Mouse (Mus musculus) gastrocnemius, adult 18-20 months (tissue): ENCODE results near the gene Ift46. TPM values are rescaled to one million over a fixed set of nuclear protein-coding genes. Genes with fewer than 3 reads are reported as not detected.
"Not testable (repeated sequence)": the region's sequence is repeated elsewhere in the genome, so short reads cannot be mapped to it uniquely, and the experiment has no call there.

ENCODE experiments used
- DNase-seq: peaks from one replicate; pipeline ENCODE4 v3.0.0; 2021; ENCODE audit warnings: low spot score
- total RNA-seq, 2 experiments: library from RNA; stranded (reverse); gene quantifications; 2 replicates each; pipeline ENCODE4 v1.2.3; 2021

Ift46 gene
- total RNA-seq, 2 experiments from 2014 or later: 23.3 to 27.5 TPM

- peak; percentile 77 for DNase-seq
These were observed 32.9 kb upstream of the Ift46 start, which contains the start of gene Phldb1 for GRCm38 (mm10) chr9:44734524-44735494. Phldb1 (minus strand) TSS chr9:44735198.

- no peak for DNase-seq
These were observed 31.8 kb upstream of the Ift46 start for GRCm38 (mm10) chr9:44735886-44736285.

GRCm38 (mm10) chr9:44736301-44736700 lies 31.4 kb upstream of the Ift46 start:
- DNase-seq: no peak

- peak; percentile 83 for DNase-seq
These were observed 30.3 kb upstream of the Ift46 start for GRCm38 (mm10) chr9:44737240-44737949.

GRCm38 (mm10) chr9:44740663-44741192 lies 27.0 kb upstream of the Ift46 start:
- no peak for DNase-seq

- no peak for DNase-seq
These were observed 22.3 kb upstream of the Ift46 start for GRCm38 (mm10) chr9:44745371-44745770.

- no peak for DNase-seq
These were observed 21.0 kb upstream of the Ift46 start for GRCm38 (mm10) chr9:44746666-44747065.

GRCm38 (mm10) chr9:44747341-44747740 lies 20.4 kb upstream of the Ift46 start:
- no peak for DNase-seq

- DNase-seq: peak; percentile 66
These were observed 19.2 kb upstream of the Ift46 start for GRCm38 (mm10) chr9:44748473-44748872.

GRCm38 (mm10) chr9:44760873-44761272 lies 6.8 kb upstream of the Ift46 start:
- no peak for DNase-seq

GRCm38 (mm10) chr9:44768029-44768394 lies 304 bp downstream of the Ift46 start:
- not testable (repeated sequence) for DNase-seq

- no peak for DNase-seq
These were observed 3.7 kb downstream of the Ift46 start for GRCm38 (mm10) chr9:44771376-44771775.

- no peak for DNase-seq
These were observed 4.7 kb downstream of the Ift46 start for GRCm38 (mm10) chr9:44772392-44772749.

- DNase-seq: peak; percentile 93
These were observed 5.3 kb downstream of the Ift46 start for GRCm38 (mm10) chr9:44772750-44773651.

GRCm38 (mm10) chr9:44792842-44793241 lies 25.1 kb downstream of the Ift46 start:
- no peak for DNase-seq

- peak; percentile 69 for DNase-seq
These were observed 30.6 kb downstream of the Ift46 start for GRCm38 (mm10) chr9:44798298-44798697.

GRCm38 (mm10) chr9:44799102-44799957 lies 31.6 kb downstream of the Ift46 start, which contains the start of gene Tmem25:
Tmem25 (minus strand) TSS chr9:44799307.
- peak; percentile 83 for DNase-seq

- DNase-seq: no peak
These were observed 32.2 kb downstream of the Ift46 start for GRCm38 (mm10) chr9:44799958-44800324.

- DNase-seq: no peak
These were observed 34.0 kb downstream of the Ift46 start for GRCm38 (mm10) chr9:44801669-44802068.

GRCm38 (mm10) chr9:44802808-44803450 lies 35.2 kb downstream of the Ift46 start, which contains the start of gene Ttc36:
Ttc36 (minus strand) TSS chr9:44803072.
- DNase-seq: no peak
